Comparison of ENCODE assay signal across 10 mouse cellular contexts in the genomic region with DNA sequence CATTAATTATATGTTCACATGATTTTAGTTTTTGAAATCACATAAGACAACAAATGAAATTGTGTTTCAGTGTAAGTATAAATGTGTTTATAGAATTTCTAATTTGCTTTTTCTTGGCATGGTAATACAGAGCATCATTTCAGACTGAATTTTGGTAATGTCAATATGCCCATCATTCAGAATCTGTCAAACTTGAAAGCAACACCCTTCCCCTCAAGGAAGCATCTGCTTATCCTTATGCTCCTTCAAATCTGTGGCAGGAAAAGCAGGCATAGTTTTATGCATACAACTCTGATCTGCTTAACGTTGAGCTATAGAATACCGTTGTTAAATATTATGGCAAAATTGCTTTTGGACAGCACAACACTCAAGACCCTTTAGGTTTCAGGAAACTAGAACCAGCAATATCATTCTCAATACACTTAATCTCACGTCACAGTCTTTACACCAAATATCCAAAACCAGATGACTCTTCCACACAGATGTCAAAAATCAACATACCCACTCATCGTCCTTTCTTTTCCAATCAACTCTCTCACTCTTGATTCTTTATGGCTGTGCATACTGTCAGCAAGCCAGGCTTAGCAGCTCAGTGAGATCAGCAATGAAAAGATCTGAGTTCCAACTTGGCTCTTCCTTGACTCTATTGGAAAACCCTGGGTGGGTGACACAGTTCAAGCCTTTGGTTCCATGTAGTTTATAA.
"Had no signal": no experiment of that assay in that cellular context is flagged by ENCODE, and none has a peak within 500 bp of the region (broad histone marks: within the 10 kb centered on the region; RNA-seq: fewer than 3 reads in every experiment).

No protein-coding gene starts in this region.

- H3K4me1 ChIP-seq: liver, embryonic 13.5 days had no signal

- H3K27ac ChIP-seq: left cerebral cortex, adult 2 months; liver, embryonic 13.5 days had no signal

- H3K4me2 ChIP-seq: liver, embryonic 13.5 days; midbrain, embryonic 11.5 days had no signal

- H3K9ac ChIP-seq: liver, embryonic 13.5 days had no signal

- DNase-seq: kidney, postnatal 25 days; liver, embryonic 13.5 days; lung, adult 2 months; lung, postnatal 14 days; lung, postnatal 4 days; midbrain, embryonic 14.5 days; thymus, adult 18-20 months; thymus, postnatal 36 days had no signal

- H3K9me3 ChIP-seq: liver, embryonic 13.5 days had no signal

- H3K36me3 ChIP-seq: liver, embryonic 13.5 days had no signal

- H3K4me3 ChIP-seq: left cerebral cortex, adult 2 months; liver, embryonic 13.5 days had no signal

- H3K27me3 ChIP-seq: liver, embryonic 13.5 days had no signal
